Mouse (Mus musculus): ENCODE measurements at regions not wholly inside any gene's neighbourhood (a gene's known extent, or its start where the extent isn't known, plus 50 kb on each side); places are given as distances from the start of the nearest gene placed in this dataset.

GRCm38 (mm10) chr5:75824660-75825059 is 153.6 kb downstream of the Kdr start:
- H3K27ac ChIP-seq (ENCODE audit: low read length): no peak overlapping the region
- ATAC-seq (ENCODE audit: insufficient number of reproducible peaks, insufficient read depth, low FRiP score, low read depth): no peak
- no peak overlapping the region for H3K9ac ChIP-seq (replicated peaks; ENCODE audit: low read depth, low read length)
- H3K4me3 ChIP-seq (ENCODE audit: low read depth, low read length): no peak overlapping the region
- 88% methylated on average over 4 of the region's 4 CpGs for WGBS
- H3K4me2 ChIP-seq (replicated peaks; ENCODE audit: low read depth, low read length): no peak overlapping the region
- no peaks in the 10 kb centered on the region for H3K9me3 ChIP-seq (ENCODE audit: control insufficient read depth, low read depth, low read length)
- H3K4me1 ChIP-seq (ENCODE audit: control insufficient read depth, insufficient read depth, low read length): no peaks in the 10 kb centered on the region
- no peaks in the 10 kb centered on the region for H3K27me3 ChIP-seq (ENCODE audit: control insufficient read depth, insufficient read depth, low read length)
- H3K36me3 ChIP-seq (ENCODE audit: control insufficient read depth, insufficient read depth, low read length): no peaks in the 10 kb centered on the region

- Histone ChIP-seq H3K4me2 (replicated peaks; ENCODE audit: low read depth, low read length) (no peak overlapping the region), H3K27me3 (ENCODE audit: control insufficient read depth, insufficient read depth, low read length) (no peaks in the 10 kb centered on the region), H3K4me3 (ENCODE audit: low read depth, low read length) (no peak overlapping the region), H3K36me3 (ENCODE audit: control insufficient read depth, insufficient read depth, low read length) (no peaks in the 10 kb centered on the region), H3K27ac (ENCODE audit: low read length) (no peak overlapping the region), H3K9ac (replicated peaks; ENCODE audit: low read depth, low read length) (no peak overlapping the region), H3K4me1 (ENCODE audit: control insufficient read depth, insufficient read depth, low read length) (no peaks in the 10 kb centered on the region), H3K9me3 (ENCODE audit: control insufficient read depth, low read depth, low read length) (no peaks in the 10 kb centered on the region)
- 83% methylated on average over 3 of the region's 3 CpGs for WGBS
- no peak for ATAC-seq (ENCODE audit: insufficient number of reproducible peaks, insufficient read depth, low FRiP score, low read depth)
Measured at GRCm38 (mm10) chr5:75823646-75824045, 154.6 kb downstream of the Kdr start.

GRCm38 (mm10) chr5:75817396-75817795 is 160.9 kb downstream of the Kdr start:
- no peak overlapping the region for H3K27ac ChIP-seq (ENCODE audit: low read length)

GRCm38 (mm10) chr5:75814393-75814984 is 163.8 kb downstream of the Kdr start:
- H3K27me3 ChIP-seq (ENCODE audit: control insufficient read depth, insufficient read depth, low read length): no peaks in the 10 kb centered on the region
- no peak for ATAC-seq (ENCODE audit: insufficient number of reproducible peaks, insufficient read depth, low FRiP score, low read depth)
- no peak overlapping the region for H3K4me2 ChIP-seq (replicated peaks; ENCODE audit: low read depth, low read length)
- WGBS: 57% methylated on average over 12 of the region's 12 CpGs
- H3K27ac ChIP-seq (ENCODE audit: low read length): no peak overlapping the region
- H3K9ac ChIP-seq (replicated peaks; ENCODE audit: low read depth, low read length): no peak overlapping the region
- no peak overlapping the region for H3K4me3 ChIP-seq (ENCODE audit: low read depth, low read length)
- H3K36me3 ChIP-seq (ENCODE audit: control insufficient read depth, insufficient read depth, low read length): no peaks in the 10 kb centered on the region
- no peaks in the 10 kb centered on the region for H3K4me1 ChIP-seq (ENCODE audit: control insufficient read depth, insufficient read depth, low read length)
- no peaks in the 10 kb centered on the region for H3K9me3 ChIP-seq (ENCODE audit: control insufficient read depth, low read depth, low read length)

More at GRCm38 (mm10) chr5:75817396-75817795, 160.9 kb downstream of the Kdr start:
- Histone ChIP-seq H3K9ac (replicated peaks; ENCODE audit: low read depth, low read length) (no peak overlapping the region), H3K27me3 (ENCODE audit: control insufficient read depth, insufficient read depth, low read length) (no peaks in the 10 kb centered on the region), H3K4me2 (replicated peaks; ENCODE audit: low read depth, low read length) (no peak overlapping the region), H3K4me1 (ENCODE audit: control insufficient read depth, insufficient read depth, low read length) (no peaks in the 10 kb centered on the region), H3K36me3 (ENCODE audit: control insufficient read depth, insufficient read depth, low read length) (no peaks in the 10 kb centered on the region), H3K4me3 (ENCODE audit: low read depth, low read length) (no peak overlapping the region), H3K9me3 (ENCODE audit: control insufficient read depth, low read depth, low read length) (no peaks in the 10 kb centered on the region)
- WGBS: 97% methylated on average over 13 of the region's 13 CpGs
- ATAC-seq (ENCODE audit: insufficient number of reproducible peaks, insufficient read depth, low FRiP score, low read depth): no peak

- ATAC-seq (ENCODE audit: insufficient number of reproducible peaks, insufficient read depth, low FRiP score, low read depth): no peak
- Histone ChIP-seq H3K36me3 (ENCODE audit: control insufficient read depth, insufficient read depth, low read length) (no peaks in the 10 kb centered on the region), H3K4me3 (ENCODE audit: low read depth, low read length) (no peak overlapping the region), H3K4me2 (replicated peaks; ENCODE audit: low read depth, low read length) (no peak overlapping the region), H3K27ac (ENCODE audit: low read length) (no peak overlapping the region), H3K9me3 (ENCODE audit: control insufficient read depth, low read depth, low read length) (no peaks in the 10 kb centered on the region), H3K9ac (replicated peaks; ENCODE audit: low read depth, low read length) (no peak overlapping the region), H3K27me3 (ENCODE audit: control insufficient read depth, insufficient read depth, low read length) (no peaks in the 10 kb centered on the region), H3K4me1 (ENCODE audit: control insufficient read depth, insufficient read depth, low read length) (no peaks in the 10 kb centered on the region)
- 35% methylated on average over 4 of the region's 4 CpGs for WGBS
Measured at GRCm38 (mm10) chr5:75812686-75813085, 165.6 kb downstream of the Kdr start.

GRCm38 (mm10) chr5:75808551-75809332 is 169.5 kb downstream of the Kdr start:
- Histone ChIP-seq H3K27me3 (ENCODE audit: control insufficient read depth, insufficient read depth, low read length) (no peaks in the 10 kb centered on the region), H3K9me3 (ENCODE audit: control insufficient read depth, low read depth, low read length) (no peaks in the 10 kb centered on the region), H3K4me3 (ENCODE audit: low read depth, low read length) (no peak overlapping the region), H3K4me1 (ENCODE audit: control insufficient read depth, insufficient read depth, low read length) (no peaks in the 10 kb centered on the region), H3K36me3 (ENCODE audit: control insufficient read depth, insufficient read depth, low read length) (no peaks in the 10 kb centered on the region), H3K4me2 (replicated peaks; ENCODE audit: low read depth, low read length) (no peak overlapping the region), H3K9ac (replicated peaks; ENCODE audit: low read depth, low read length) (no peak overlapping the region), H3K27ac (ENCODE audit: low read length) (no peak overlapping the region)
- WGBS: 70% methylated on average over 18 of the region's 18 CpGs
- ATAC-seq (ENCODE audit: insufficient number of reproducible peaks, insufficient read depth, low FRiP score, low read depth): no peak

GRCm38 (mm10) chr5:75805011-75805410 is 173.2 kb downstream of the Kdr start:
- ATAC-seq (ENCODE audit: insufficient number of reproducible peaks, insufficient read depth, low FRiP score, low read depth): no peak
- no peaks in the 10 kb centered on the region for H3K36me3 ChIP-seq (ENCODE audit: control insufficient read depth, insufficient read depth, low read length)
- no peak overlapping the region for H3K27ac ChIP-seq (ENCODE audit: low read length)
- H3K9ac ChIP-seq (replicated peaks; ENCODE audit: low read depth, low read length): no peak overlapping the region
- WGBS: 84% methylated on average over 2 of the region's 2 CpGs
- no peaks in the 10 kb centered on the region for H3K4me1 ChIP-seq (ENCODE audit: control insufficient read depth, insufficient read depth, low read length)
- H3K27me3 ChIP-seq (ENCODE audit: control insufficient read depth, insufficient read depth, low read length): no peaks in the 10 kb centered on the region
- H3K9me3 ChIP-seq (ENCODE audit: control insufficient read depth, low read depth, low read length): no peaks in the 10 kb centered on the region
- no peak overlapping the region for H3K4me2 ChIP-seq (replicated peaks; ENCODE audit: low read depth, low read length)
- no peak overlapping the region for H3K4me3 ChIP-seq (ENCODE audit: low read depth, low read length)

- H3K27ac ChIP-seq (ENCODE audit: low read length): no peak overlapping the region
- ATAC-seq (ENCODE audit: insufficient number of reproducible peaks, insufficient read depth, low FRiP score, low read depth): no peak
- no peaks in the 10 kb centered on the region for H3K27me3 ChIP-seq (ENCODE audit: control insufficient read depth, insufficient read depth, low read length)
- no peak overlapping the region for H3K4me3 ChIP-seq (ENCODE audit: low read depth, low read length)
- no peak overlapping the region for H3K9ac ChIP-seq (replicated peaks; ENCODE audit: low read depth, low read length)
- no peaks in the 10 kb centered on the region for H3K9me3 ChIP-seq (ENCODE audit: control insufficient read depth, low read depth, low read length)
- no peaks in the 10 kb centered on the region for H3K36me3 ChIP-seq (ENCODE audit: control insufficient read depth, insufficient read depth, low read length)
- WGBS: 93% methylated on average over 2 of the region's 2 CpGs
- H3K4me2 ChIP-seq (replicated peaks; ENCODE audit: low read depth, low read length): no peak overlapping the region
- H3K4me1 ChIP-seq (ENCODE audit: control insufficient read depth, insufficient read depth, low read length): no peaks in the 10 kb centered on the region
Measured at GRCm38 (mm10) chr5:75804340-75804739, 173.9 kb downstream of the Kdr start.

Measured in stomach, embryonic 14.5 days (tissue).